Mouse (Mus musculus) kidney, adult 8-10 months (tissue): Measurements from ENCODE around the gene Snap47.

Experiments
- DNase-seq, 2 experiments: peaks; one replicate each; pipeline ENCODE4 v3.0.0; 2022

Gene Snap47

DNA sequence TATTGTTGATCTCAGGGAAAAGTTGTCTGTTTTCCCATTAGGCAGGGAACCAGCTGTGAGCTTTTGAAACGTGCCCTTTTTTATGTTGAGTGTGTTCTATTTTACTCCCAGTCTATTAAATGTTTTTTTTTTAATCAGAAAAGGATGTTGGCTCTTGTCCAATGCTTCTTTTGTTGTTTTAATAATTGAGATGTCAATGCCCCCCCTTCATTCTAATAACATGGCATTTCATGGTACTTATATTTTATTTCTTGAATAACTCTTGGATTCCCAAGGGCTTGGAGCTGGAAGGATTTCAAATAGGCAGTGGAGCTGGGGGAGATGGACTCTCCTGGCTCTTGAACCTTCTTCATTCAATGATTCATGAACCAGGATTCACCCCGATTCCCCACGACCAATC lies 85.0 kb downstream of the Snap47 start:
- DNase-seq: no peak

DNA sequence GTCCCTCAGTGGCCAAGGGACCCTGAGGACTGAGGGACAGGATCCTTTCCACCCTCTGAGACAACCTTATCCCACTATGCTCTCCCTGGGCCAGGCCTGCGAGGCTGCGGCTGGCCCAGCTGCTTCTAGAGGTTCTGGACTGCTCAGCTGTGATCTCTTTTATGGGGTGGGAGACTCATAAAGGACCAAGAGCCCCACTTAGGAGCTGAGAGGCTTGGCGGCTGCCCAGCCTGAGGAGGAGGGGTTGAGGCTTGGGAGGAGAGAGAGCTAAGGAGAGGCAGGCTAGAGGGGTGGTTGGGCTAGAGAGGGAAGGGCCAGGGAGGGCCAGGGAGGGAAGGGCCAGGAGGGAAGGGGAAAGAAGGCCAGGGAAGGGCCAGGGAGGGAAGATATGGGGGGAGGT lies 86.6 kb downstream of the Snap47 start:
- no peak for DNase-seq

GRCm38 (mm10) chr11:59364007-59364406 lies 87.0 kb downstream of the Snap47 start:
- DNase-seq: no peak

DNA sequence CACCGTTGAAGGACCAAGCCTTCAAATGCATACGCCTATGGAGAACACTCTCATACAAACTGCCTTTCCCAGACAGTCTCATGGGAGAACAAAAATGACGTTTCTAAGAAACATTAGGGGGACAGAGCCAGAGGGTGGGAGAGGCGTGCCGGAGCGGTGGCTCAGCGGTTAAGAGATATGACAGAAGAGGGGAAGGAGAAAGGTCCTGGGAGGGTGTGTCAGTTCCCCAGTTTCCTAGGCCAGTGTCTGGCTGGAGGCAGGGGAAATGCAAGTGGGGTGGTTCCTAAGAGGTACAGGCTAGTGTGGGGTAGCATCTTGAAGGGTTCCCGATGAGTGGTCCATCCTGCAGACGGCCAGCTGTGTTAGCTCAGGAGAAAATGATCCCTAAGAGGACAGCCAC lies 89.7 kb downstream of the Snap47 start:
- no peak for DNase-seq
